In genomic region chr2:164956195-164956594, GRCm38 (mm10) we compare ENCODE assay signal across 27 mouse cellular contexts.
"Had no signal": no experiment of that assay in that cellular context is flagged by ENCODE, and none has a peak within 500 bp of the region (broad histone marks: within the 10 kb centered on the region; RNA-seq: fewer than 3 reads in every experiment).

No protein-coding gene starts in this region.

- H3K9ac ChIP-seq: heart, embryonic 13.5 days; heart, embryonic 15.5 days; hindbrain, embryonic 12.5 days; hindbrain, embryonic 15.5 days; kidney, embryonic 15.5 days; limb, embryonic 13.5 days; limb, embryonic 15.5 days; liver, embryonic 12.5 days; liver, embryonic 14.5 days had no signal

- H3K9me3 ChIP-seq: heart, embryonic 15.5 days; hindbrain, embryonic 10.5 days; hindbrain, embryonic 12.5 days; hindbrain, embryonic 15.5 days; kidney, embryonic 15.5 days; limb, embryonic 15.5 days; liver, embryonic 12.5 days had no signal

- H3K4me3 ChIP-seq: heart, adult 2 months; heart, embryonic 13.5 days; heart, embryonic 15.5 days; hindbrain, embryonic 10.5 days; hindbrain, embryonic 12.5 days; hindbrain, embryonic 15.5 days; kidney, embryonic 15.5 days; limb, embryonic 13.5 days; limb, embryonic 15.5 days; liver, embryonic 12.5 days had no signal

- ATAC-seq: hindbrain, postnatal 0 days; intestine, embryonic 16.5 days; liver, embryonic 12.5 days had no signal

- DNase-seq: gastrocnemius, postnatal 14 days; gastrocnemius, postnatal 36 days; heart, adult 11 months; heart, adult 2 months; heart, postnatal 4 days; kidney, adult 11 months; kidney, adult 2 months; kidney, adult 9 months; kidney, postnatal 14 days; kidney, postnatal 36 days; layer of hippocampus, adult 9-11 months; layer of hippocampus, postnatal 36 days; left cerebral cortex, postnatal 4 days had no signal

- H3K27ac ChIP-seq: heart, adult 2 months; heart, embryonic 13.5 days; heart, embryonic 15.5 days; hindbrain, embryonic 12.5 days; hindbrain, embryonic 15.5 days; hindbrain, postnatal 0 days; kidney, embryonic 15.5 days; kidney, postnatal 0 days; limb, embryonic 13.5 days; limb, embryonic 15.5 days; liver, embryonic 12.5 days; liver, embryonic 14.5 days had no signal

- H3K4me2 ChIP-seq: heart, embryonic 11.5 days; heart, embryonic 13.5 days; heart, embryonic 15.5 days; hindbrain, embryonic 12.5 days; hindbrain, embryonic 15.5 days; kidney, embryonic 15.5 days; limb, embryonic 13.5 days; limb, embryonic 15.5 days; liver, embryonic 12.5 days had no signal

- H3K36me3 ChIP-seq: heart, embryonic 13.5 days; heart, embryonic 15.5 days; hindbrain, embryonic 10.5 days; hindbrain, embryonic 12.5 days; hindbrain, embryonic 15.5 days; kidney, embryonic 15.5 days; limb, embryonic 13.5 days; limb, embryonic 15.5 days; liver, embryonic 12.5 days had no signal
